Mouse (Mus musculus): ENCODE results near the gene Gm49387. TPM values are rescaled to one million over a fixed set of nuclear protein-coding genes. Genes with fewer than 3 reads are reported as not detected.

The Gm49387 gene
- polyA plus RNA-seq, 1 experiment from 2014 or later = 1.7 TPM

GRCm38 (mm10) chr14:31645920-31646319 is 5.2 kb upstream of the Gm49387 start:
- WGBS = 91% methylated on average over 7 of the region's 7 CpGs
- H3K36me3 ChIP-seq = no peaks in the 10 kb centered on the region
- peaks cover 8% of the 10 kb centered on the region for H3K4me1 ChIP-seq (replicated peaks)
- H3K27ac ChIP-seq = no peak overlapping the region
- H3K4me3 ChIP-seq = no peak overlapping the region
- no peak overlapping the region for H3K9ac ChIP-seq
- H3K9me3 ChIP-seq = 0 out of 2 replicates have a peak, but pooled peaks cover 3% of the 10 kb centered on the region
- no peak for ATAC-seq (ENCODE audit: low FRiP score)
- H3K27me3 ChIP-seq = no peaks in the 10 kb centered on the region
- H3K4me2 ChIP-seq = no peak overlapping the region

DNA sequence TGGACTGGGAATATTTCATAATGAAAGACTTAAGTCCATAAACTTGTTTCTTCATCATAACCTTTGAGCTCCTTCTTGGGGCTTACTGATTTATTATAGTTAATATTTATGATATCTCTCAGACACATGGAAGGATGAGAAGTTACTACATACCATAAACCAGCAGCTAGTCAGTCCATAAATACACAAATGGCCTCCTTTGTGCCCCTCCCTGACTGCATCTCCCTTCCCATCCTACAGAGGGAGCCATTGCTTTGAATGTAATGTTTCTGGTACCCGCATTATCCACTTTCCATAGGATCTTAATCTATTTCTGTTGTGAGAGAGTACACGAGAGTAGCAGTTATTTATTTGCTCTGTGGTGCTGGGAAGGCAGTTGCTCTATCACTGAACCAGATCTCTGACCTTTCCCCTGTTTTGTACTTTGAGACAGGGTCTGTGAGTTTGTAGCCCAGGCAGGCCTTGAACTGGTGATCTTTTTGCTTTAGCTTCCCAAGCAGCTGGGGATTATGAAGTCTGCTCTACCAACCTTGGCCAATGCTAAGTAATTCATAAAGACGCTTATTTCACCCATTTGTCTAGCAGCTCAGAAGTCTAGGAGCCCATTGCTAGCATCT is 4.4 kb upstream of the Gm49387 start:
- no peak overlapping the region for H3K27ac ChIP-seq
- no peaks in the 10 kb centered on the region for H3K27me3 ChIP-seq
- H3K9ac ChIP-seq = no peak overlapping the region
- WGBS = 76% methylated on average over 3 of the region's 3 CpGs
- ATAC-seq (ENCODE audit: low FRiP score) = no peak
- no peak overlapping the region for H3K4me2 ChIP-seq
- H3K9me3 ChIP-seq = no peaks in the 10 kb centered on the region
- no peak overlapping the region for H3K4me3 ChIP-seq
- H3K36me3 ChIP-seq = no peaks in the 10 kb centered on the region
- peaks cover 13% of the 10 kb centered on the region for H3K4me1 ChIP-seq (replicated peaks)

GRCm38 (mm10) chr14:31644183-31644830 is 3.6 kb upstream of the Gm49387 start:
- WGBS = 91% methylated on average over 5 of the region's 5 CpGs
- Histone ChIP-seq H3K4me2 (no peak overlapping the region), H3K36me3 (no peaks in the 10 kb centered on the region), H3K9ac (no peak overlapping the region), H3K27ac (no peak overlapping the region), H3K4me1 (replicated peaks) (peaks cover 16% of the 10 kb centered on the region), H3K4me3 (no peak overlapping the region), H3K9me3 (no peaks in the 10 kb centered on the region), H3K27me3 (no peaks in the 10 kb centered on the region)
- ATAC-seq (ENCODE audit: low FRiP score) = no peak

DNA sequence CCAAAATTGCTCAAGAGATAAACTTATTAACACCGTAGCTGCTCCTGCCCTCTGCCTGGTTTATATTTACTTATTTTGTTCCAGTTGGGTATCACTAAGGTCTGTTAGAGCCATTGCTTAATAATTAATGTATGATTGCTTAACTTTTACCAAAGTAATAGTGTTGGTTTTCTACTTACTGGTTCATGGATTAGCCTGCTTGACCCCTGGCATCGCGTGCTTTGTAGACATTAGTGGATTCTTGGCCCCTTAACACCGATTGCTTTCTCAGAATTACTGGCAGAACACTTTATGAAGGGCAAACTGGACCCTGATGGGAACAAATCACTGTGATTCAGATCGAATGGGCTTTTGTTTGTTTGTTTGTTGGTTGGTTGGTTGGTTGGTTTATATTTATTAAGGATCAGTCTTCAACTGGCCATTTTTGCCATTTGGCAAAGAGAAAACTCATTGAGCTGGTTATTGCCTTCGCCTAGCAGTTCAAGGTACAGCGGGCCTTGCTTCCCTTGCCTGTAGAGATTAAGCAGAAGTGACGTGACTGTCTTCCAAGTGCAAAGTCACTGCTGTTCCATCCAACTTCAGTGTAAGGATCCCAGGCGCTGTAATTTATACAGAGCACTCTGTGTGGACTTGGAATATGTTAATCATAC is 953 bp upstream of the Gm49387 start:
- ATAC-seq (ENCODE audit: low FRiP score) = no peak
- Histone ChIP-seq H3K36me3 (no peaks in the 10 kb centered on the region), H3K9me3 (no peaks in the 10 kb centered on the region), H3K27ac (no peak overlapping the region), H3K9ac (peak overlapping the region; percentile 73), H3K4me3 (peak overlapping the region; percentile 61), H3K4me1 (replicated peaks) (peaks cover 16% of the 10 kb centered on the region), H3K27me3 (no peaks in the 10 kb centered on the region), H3K4me2 (peak overlapping the region; percentile 74)
- WGBS = 76% methylated on average over 9 of the region's 9 CpGs

GRCm38 (mm10) chr14:31640890-31641505 is 320 bp upstream of the Gm49387 start, which contains the start of the genes Btd and Hacl1:
Btd (plus strand) TSS chr14:31641028.
Hacl1 (minus strand) TSS chr14:31641286.
- WGBS = 0% methylated on average over 30 of the region's 30 CpGs

GRCm38 (mm10) chr14:31630677-31631076 is 10.0 kb downstream of the Gm49387 start:
- 20% methylated on average over 7 of the region's 7 CpGs for WGBS
- peak; percentile 74; the same call in 1 of the 2 replicates for ATAC-seq (ENCODE audit: low FRiP score)
- H3K4me1 ChIP-seq (replicated peaks) = 0 out of 2 replicates have a peak, but pooled peaks cover 2% of the 10 kb centered on the region
- no peaks in the 10 kb centered on the region for H3K36me3 ChIP-seq
- H3K27me3 ChIP-seq = no peaks in the 10 kb centered on the region
- no peak overlapping the region for H3K4me2 ChIP-seq
- no peaks in the 10 kb centered on the region for H3K9me3 ChIP-seq
- H3K4me3 ChIP-seq = no peak overlapping the region
- no peak overlapping the region for H3K27ac ChIP-seq
- H3K9ac ChIP-seq = no peak overlapping the region

More at GRCm38 (mm10) chr14:31640890-31641505, 320 bp upstream of the Gm49387 start, which contains the start of the genes Btd and Hacl1:
- H3K9ac ChIP-seq = peak within 1 kb of the TSS; percentile 73
- peak within 1 kb of the TSS; percentile 89 for H3K27ac ChIP-seq
- peaks cover 16% of the 10 kb centered on the region for H3K4me1 ChIP-seq (replicated peaks)
- peak within 1 kb of the TSS; percentile 61 for H3K4me3 ChIP-seq
- H3K9me3 ChIP-seq = no peaks in the 10 kb centered on the region
- H3K4me2 ChIP-seq = peak within 1 kb of the TSS; percentile 74
- no peaks in the 10 kb centered on the region for H3K27me3 ChIP-seq
- ATAC-seq (ENCODE audit: low FRiP score) = peak; percentile 98
- H3K36me3 ChIP-seq = no peaks in the 10 kb centered on the region

GRCm38 (mm10) chr14:31622748-31623147 is 17.9 kb downstream of the Gm49387 start:
- Histone ChIP-seq H3K27me3 (no peaks in the 10 kb centered on the region), H3K9me3 (no peaks in the 10 kb centered on the region), H3K36me3 (no peaks in the 10 kb centered on the region), H3K9ac (no peak overlapping the region), H3K4me3 (no peak overlapping the region), H3K4me1 (replicated peaks) (no peaks in the 10 kb centered on the region), H3K4me2 (no peak overlapping the region), H3K27ac (no peak overlapping the region)
- WGBS = 88% methylated on average over 12 of the region's 12 CpGs
- no peak for ATAC-seq (ENCODE audit: low FRiP score)

GRCm38 (mm10) chr14:31620591-31621223 is 20.0 kb downstream of the Gm49387 start:
- no peak overlapping the region for H3K4me3 ChIP-seq
- no peaks in the 10 kb centered on the region for H3K9me3 ChIP-seq
- no peaks in the 10 kb centered on the region for H3K36me3 ChIP-seq
- no peak overlapping the region for H3K27ac ChIP-seq
- no peaks in the 10 kb centered on the region for H3K4me1 ChIP-seq (replicated peaks)
- H3K4me2 ChIP-seq = no peak overlapping the region
- H3K27me3 ChIP-seq = no peaks in the 10 kb centered on the region
- no peak overlapping the region for H3K9ac ChIP-seq
- no peak for ATAC-seq (ENCODE audit: low FRiP score)
- 73% methylated on average over 9 of the region's 9 CpGs for WGBS

DNA sequence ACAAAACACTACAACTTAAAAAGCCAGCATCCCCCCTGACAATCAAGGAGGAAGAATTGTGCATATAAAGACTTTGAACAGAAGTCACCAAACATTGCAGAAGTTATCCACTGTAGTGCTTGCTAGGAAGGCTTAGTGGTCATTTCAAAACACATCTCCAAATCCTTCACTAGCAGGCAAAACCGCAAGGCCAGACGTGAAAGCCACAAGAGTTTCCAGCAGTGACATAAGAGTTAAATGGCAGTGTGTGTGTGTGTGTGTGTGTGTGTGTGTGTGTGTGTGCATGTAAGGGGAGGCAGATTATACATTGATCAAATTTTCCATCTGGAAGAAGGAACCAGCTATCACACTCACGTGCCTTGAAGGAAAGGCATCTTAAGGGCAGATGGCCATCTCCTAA is 22.7 kb downstream of the Gm49387 start:
- 92% methylated on average over 3 of the region's 3 CpGs for whole genome bisulfite sequencing
- Histone ChIP-seq H3K27ac (no peak overlapping the region), H3K27me3 (no peaks in the 10 kb centered on the region), H3K36me3 (no peaks in the 10 kb centered on the region), H3K9me3 (no peaks in the 10 kb centered on the region), H3K9ac (no peak overlapping the region), H3K4me3 (no peak overlapping the region), H3K4me2 (no peak overlapping the region), H3K4me1 (replicated peaks) (no peaks in the 10 kb centered on the region)
- no peak for ATAC-seq (ENCODE audit: low FRiP score)

DNA sequence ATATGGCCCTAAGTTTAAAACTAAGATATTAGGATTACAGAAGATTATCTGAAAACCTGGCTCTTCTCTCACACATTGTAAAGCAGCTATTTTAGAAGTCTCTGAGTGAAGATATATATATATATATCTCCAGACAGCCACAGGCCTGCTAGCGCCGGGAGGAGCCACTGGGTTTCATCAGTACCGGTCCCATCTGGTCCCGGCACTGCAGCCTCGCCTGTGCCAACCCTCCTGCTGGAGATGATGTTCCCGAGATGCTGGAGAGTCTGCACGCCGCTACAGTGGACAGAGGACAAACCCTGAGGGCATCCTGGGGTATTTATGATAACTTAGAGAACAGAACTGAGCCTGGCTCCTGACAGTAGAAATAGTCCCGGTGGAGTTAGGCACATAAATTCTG is 23.5 kb downstream of the Gm49387 start:
- Histone ChIP-seq H3K4me3 (no peak overlapping the region), H3K4me2 (no peak overlapping the region), H3K9ac (no peak overlapping the region), H3K36me3 (0 out of 2 replicates have a peak, but pooled peaks cover 3% of the 10 kb centered on the region), H3K27ac (no peak overlapping the region), H3K27me3 (no peaks in the 10 kb centered on the region), H3K4me1 (replicated peaks) (no peaks in the 10 kb centered on the region), H3K9me3 (no peaks in the 10 kb centered on the region)
- 90% methylated on average over 9 of the region's 9 CpGs for WGBS
- ATAC-seq (ENCODE audit: low FRiP score) = no peak

GRCm38 (mm10) chr14:31613671-31614070 is 27.0 kb downstream of the Gm49387 start:
- Histone ChIP-seq H3K9ac (no peak overlapping the region), H3K4me1 (replicated peaks) (no peaks in the 10 kb centered on the region), H3K27ac (no peak overlapping the region), H3K27me3 (no peaks in the 10 kb centered on the region), H3K36me3 (0 out of 2 replicates have a peak, but pooled peaks cover 3% of the 10 kb centered on the region), H3K4me2 (no peak overlapping the region), H3K4me3 (no peak overlapping the region), H3K9me3 (no peaks in the 10 kb centered on the region)
- WGBS = 88% methylated on average over 5 of the region's 5 CpGs
- ATAC-seq (ENCODE audit: low FRiP score) = no peak

- H3K4me1 ChIP-seq (replicated peaks) = no peaks in the 10 kb centered on the region
- no peaks in the 10 kb centered on the region for H3K27me3 ChIP-seq
- 70% methylated on average over 4 of the region's 4 CpGs for WGBS
- no peak overlapping the region for H3K4me2 ChIP-seq
- no peaks in the 10 kb centered on the region for H3K9me3 ChIP-seq
- no peak for ATAC-seq (ENCODE audit: low FRiP score)
- 0 out of 2 replicates have a peak, but pooled peaks cover 3% of the 10 kb centered on the region for H3K36me3 ChIP-seq
- no peak overlapping the region for H3K27ac ChIP-seq
- no peak overlapping the region for H3K9ac ChIP-seq
- no peak overlapping the region for H3K4me3 ChIP-seq
These were observed 28.7 kb downstream of the Gm49387 start for GRCm38 (mm10) chr14:31611986-31612385.
